Mouse (Mus musculus): ENCODE measurements around the gene Sema5b.

Gene Sema5b

DNA sequence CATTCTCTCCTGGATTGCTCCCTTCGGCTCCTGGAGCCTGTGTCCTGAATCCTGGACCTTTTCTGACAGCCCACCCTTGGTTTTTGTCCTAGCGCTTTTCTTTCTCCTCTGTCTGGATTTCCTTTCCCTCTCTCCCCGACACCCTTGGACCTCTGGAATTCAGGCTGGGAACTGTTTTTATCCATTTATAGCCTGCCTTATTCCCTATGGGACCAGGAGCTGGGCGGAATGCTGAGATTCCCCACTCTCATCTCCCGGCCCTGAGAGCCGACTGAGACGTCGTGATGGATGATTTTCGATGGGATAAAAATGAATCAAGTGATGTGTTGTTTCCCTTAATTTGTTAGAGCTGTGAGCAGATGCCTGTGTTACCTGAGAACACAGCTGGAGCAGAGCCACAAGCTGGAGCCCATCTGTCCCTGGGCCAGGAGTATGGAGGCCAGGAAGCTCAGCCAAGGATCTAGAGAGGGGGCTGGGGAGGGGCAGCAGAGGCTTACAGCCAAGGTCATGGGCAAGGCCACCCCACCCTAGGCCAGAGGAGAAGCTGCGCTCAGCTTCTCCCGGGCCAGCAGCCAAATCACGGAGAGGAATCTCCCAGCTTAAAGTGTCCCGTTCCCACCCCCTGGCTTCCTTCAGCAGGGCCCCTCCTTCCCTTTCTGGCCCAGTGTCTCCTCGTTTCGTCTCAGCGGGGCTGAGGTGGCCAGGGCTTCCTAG lies 89.7 kb downstream of the Sema5b start:
- DNase-seq (ENCODE audit: low read depth in 2 of 2, low spot score in 2 of 2): no peak

DNA sequence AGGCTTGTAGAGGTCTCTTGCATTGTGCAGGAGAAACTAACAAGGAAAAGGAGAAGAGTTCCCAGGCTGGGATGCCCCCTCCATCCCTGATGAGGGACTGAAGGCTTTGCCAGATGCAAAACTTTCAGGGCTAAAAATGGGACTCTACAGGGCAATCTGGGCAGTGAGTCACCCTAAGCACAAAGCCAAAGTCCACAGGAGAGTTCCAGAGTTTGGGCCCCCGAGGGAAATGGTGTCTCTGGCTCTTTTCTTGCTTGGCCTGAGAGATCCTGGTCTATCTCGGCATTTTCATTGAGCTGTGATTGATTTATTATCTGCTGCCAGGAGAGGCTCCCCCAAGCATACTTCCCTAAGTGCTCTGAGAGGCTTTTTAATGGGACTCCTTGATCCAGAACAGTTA lies 92.1 kb downstream of the Sema5b start:
- no peak for DNase-seq (ENCODE audit: low read depth in 2 of 2, low spot score in 2 of 2)

DNA sequence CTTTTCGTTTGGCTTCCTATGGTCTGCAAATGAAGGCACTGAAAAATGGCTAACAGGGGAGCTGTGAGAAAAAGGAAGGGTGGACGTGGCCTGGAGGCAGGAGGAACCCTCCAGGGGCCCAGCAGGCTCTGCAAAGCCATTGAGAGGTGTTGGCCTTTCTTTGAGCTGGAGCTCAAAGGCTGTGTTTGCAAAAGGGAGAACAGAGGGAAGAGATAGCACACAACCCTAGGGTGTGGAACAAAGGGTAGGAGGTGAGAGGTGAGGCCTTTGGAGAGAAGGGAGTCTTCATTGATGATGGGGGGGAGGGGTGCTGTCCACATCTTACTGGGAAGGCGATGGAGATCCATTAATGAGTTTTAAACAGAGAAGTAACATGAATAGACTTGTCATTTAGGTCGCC lies 94.0 kb downstream of the Sema5b start:
- no peak for DNase-seq (ENCODE audit: low read depth in 2 of 2, low spot score in 2 of 2)

DNA sequence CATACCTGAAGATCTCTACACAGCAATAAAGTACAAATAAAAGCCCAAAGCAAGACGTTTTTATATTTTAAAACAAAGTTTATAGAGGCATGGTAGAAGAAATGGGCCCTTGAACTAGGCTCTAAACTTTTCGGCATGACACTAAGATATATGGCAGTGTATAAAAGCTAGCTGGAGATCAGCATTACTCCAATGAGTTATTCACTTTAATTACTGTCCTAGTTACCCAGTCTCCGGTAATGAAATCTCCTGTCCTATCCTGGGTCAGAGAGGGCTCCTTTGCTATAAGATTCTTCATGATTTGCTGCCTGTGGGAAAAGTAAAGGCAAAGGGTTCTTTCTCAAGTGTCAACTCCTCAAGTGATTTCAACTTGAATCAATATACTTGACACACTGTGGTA lies 98.6 kb downstream of the Sema5b start:
- no peak for DNase-seq (ENCODE audit: low read depth in 2 of 2, low spot score in 2 of 2)

DNA sequence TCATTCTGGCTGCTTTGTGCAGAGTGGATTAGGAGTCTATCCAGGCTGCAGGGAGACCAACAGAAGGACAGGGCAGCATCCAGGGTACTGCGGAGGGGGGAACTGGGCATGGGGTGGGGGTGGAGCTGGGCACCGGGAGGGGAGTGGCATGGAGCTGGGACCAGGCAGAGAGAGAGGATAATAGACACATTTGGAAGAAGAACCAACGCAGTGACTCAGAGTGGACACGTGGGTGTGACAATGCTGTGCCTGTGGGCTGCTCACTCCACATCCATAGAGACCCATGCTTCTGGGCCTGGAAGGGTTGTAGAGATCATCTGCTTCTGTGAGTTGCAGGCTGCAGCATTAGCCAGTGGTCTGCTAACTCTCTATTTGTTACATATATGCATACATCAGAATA lies 107.9 kb downstream of the Sema5b start:
- no peak for DNase-seq (ENCODE audit: low read depth in 2 of 2, low spot score in 2 of 2)

DNA sequence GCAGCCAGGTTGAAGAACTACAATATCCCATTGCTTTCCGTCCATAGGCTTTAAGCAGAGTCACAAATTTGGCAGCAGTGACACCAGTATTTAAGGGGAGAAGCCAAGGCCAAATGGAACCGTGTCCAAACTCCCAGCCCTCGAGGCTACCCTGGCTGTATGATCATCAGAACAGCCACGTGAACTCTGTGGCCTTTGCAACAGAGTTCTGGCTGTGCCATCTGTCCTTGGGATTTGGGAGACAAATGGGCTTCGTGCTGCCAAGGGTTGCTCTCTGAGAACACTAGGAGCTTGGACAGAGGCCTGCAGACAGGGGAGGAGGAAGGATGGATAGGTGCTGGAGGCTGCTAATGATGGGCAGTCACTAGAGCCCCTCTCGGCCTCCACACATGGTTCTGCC lies 111.3 kb downstream of the Sema5b start:
- DNase-seq (ENCODE audit: low read depth in 2 of 2, low spot score in 2 of 2): no peak

DNA sequence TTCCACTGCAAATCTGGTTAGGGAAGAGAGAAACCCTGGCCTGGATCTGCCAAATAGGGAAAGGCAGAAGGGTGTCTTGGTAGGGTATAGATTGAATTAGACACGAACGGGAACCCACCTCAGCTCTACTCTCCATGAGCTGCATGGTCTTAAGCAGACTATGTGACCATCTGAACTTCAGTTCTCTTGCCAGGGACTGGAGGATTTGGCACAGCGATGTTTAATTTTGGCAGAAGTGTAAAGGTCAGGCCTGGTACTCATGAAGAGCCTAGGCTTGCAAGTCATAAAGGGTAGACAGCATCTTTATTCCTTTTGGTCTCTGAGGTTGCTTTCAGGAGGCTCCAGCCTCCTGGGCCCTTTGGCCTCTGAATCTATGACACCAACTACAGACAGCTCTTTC lies 111.8 kb downstream of the Sema5b start:
- no peak for DNase-seq (ENCODE audit: low read depth in 2 of 2, low spot score in 2 of 2)

DNA sequence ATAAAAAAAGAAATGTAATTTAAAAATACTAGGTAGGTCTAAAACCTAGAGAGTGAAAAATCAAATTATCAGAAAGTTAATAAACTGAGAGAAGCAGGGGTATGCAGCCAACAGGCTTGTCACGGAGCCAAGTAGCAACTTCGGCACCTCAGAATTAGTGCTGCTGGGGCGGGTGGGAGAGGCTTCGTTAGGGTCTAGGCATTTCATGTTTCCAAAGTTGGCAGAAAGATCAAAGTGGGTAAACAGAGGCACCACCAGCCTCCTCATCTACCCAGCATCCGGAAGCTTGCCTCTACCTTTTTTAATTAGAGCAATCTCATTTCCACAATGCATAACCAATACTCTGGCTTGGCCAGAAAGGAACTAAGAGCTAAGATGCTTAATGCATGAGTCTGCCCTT lies 113.0 kb downstream of the Sema5b start:
- no peak for DNase-seq (ENCODE audit: low read depth in 2 of 2, low spot score in 2 of 2)

DNA sequence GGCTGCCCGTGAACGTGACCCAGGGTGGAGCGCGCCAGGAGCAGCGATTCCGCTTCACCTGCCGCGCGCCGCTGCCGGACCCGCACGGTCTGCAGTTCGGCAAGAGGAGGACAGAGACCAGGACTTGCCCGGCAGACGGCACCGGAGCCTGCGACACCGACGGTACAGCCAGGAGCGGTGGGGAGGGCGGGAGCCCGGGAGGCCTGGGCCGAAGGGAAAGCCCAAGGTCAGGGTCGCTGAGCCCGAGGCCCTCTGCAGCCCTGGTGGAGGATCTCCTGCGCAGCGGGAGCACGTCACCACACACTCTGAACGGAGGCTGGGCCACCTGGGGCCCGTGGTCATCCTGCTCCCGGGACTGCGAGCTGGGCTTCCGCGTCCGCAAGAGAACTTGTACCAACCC lies 119.3 kb downstream of the Sema5b start:
- no peak for DNase-seq (ENCODE audit: low read depth in 2 of 2, low spot score in 2 of 2)

DNA sequence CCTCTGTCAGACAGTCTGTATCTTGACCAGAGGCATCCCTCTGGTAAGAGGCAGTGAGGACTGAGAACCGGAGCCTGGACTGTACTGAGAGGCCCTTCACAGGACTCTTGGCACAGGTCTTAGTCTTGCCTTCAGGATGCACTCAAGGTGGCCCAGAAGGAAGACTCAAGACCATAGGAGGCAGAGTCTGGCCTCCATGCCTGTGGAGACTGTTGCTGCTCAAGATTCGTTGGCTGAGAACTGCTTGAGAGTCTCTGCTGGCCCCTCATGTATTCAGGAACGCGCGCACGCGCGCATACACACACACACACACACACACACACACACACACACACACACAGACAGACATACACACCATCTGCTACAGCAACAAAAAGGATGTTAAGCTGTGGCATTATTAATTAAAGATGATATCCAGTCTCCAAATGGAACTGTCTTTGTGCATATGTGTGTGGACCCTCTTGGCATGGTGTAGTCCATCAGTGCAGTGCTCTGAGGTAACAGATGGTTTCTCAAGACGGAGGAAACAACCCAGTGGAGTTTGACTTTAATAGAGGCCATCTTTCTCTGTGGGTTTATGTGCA lies 123.0 kb downstream of the Sema5b start:
- no peak for DNase-seq (ENCODE audit: low read depth in 2 of 2, low spot score in 2 of 2)

DNA sequence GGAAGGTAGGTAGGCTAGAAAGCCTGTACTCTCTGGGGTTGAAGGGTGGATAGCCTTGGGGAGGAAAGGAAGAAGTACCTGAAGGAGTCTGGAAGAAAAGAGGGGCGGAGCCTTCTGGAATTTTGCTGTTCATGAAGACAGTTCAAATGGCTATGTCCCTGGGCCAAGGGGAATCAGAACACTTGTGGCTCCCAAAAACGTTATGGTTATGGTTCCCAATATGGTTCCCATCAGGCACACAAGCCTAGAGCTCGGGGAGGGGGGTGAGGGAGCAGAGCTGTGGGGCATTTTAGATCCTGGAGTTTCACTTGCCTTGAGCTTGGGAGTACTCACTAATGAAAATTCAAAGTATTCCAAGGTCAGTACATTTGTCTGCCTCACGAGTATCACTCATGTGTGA lies 123.9 kb downstream of the Sema5b start:
- no peak for DNase-seq (ENCODE audit: low read depth in 2 of 2, low spot score in 2 of 2)

DNA sequence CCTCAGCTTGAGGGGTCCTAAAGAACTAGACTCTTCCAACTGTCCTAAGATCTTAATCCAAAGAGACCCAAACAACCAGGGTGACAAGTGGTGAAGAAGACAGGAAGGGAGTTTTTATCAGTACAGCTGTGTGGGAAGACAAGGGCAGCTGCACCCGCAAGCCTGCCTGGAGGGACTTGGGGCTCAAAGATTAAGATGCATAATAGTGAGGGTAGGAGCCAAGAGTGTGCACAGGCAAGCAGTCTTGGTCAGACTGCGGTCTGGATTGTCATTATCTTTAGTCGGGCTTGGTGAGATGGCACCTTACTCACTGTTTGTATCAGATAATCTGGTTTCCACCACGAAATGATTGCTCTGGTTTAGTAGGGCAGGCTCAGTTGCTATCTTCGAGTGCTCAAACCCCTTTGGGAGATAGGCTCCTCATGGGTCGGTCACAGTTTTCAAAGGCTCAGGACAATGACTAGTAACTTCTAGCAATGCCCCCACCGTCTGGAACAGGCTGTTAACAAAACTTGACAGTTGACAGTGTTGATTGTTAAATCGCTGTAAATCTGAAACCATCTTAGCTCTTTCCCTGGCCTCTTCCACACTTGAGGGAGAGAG lies 136.7 kb downstream of the Sema5b start:
- DNase-seq (ENCODE audit: low read depth in 2 of 2, low spot score in 2 of 2): no peak

DNA sequence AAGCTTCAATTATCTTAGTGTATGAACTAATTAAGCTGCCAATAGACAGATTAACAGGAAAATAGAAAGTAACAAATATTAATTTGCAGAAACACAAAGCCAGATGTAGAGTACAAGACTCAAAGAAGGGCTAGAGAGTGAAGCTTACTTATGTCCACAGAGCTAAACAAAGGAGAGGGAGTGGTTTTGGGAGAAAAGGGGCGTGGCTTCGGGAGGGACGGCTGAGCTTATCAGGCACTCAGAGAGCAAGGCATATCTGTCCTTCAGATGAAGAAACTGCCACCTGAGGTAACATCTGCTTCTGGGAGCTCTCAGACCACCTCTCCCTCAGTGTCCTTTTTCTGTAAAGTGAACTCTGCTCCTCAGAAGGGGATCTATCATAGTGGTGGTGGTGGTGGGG lies 137.5 kb downstream of the Sema5b start:
- no peak for DNase-seq (ENCODE audit: low read depth in 2 of 2, low spot score in 2 of 2)

DNA sequence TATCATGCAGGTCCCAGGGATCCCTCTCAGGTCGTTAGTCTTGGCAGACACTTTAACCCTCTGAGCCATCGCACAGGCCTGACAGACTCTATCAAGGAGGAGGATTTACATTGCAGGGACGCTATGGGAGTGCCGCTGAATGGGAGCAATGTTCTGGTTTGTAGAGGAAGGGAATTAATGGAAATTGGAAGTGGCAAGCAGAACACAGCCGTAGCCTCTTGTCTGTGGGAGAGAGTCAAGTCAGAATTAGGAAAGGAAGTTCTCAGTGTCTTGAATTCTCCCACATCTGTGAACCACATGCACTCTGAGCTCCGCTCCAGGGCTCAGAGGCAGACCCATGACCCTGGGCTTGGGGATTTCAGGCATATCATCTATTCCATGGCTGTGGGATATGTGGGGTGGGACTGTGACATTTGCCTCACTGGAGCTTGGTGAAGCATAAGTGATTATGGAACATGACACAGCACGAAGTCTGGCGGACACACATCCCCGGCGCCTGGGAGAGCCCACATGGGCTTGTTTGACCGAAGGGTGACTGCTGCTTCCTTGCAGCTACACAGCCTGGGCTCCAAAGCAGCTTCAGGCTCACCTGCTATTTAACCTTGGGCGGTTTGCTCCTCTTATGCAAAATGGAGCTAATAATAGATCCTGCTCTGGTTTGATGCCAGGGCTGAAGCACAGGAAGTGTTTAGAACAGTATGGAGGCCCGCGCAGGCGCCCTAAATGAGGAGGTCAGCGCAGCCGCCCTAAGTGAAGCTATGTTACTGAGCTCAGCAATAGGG lies 140.6 kb downstream of the Sema5b start:
- no peak for DNase-seq (ENCODE audit: low read depth in 2 of 2, low spot score in 2 of 2)

DNA sequence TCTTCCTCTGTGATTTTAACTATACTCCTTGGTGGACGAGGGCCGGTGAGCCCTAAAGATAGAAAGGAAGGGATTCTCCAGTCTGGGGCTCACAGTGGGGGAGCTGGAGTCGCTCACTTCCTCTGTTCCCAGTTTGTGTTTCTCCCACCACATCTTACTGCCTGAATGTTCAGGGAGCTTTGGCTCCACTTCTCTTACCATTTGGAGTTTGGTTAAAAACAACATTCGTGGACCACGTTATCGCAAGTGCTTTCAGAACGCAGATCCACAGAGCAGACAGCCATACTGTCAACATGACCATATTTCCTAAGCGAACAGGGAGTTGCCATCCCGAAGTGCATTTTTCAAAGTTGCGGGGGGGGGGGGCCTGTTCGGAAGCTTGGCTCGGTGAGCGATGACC lies 144.1 kb downstream of the Sema5b start:
- no peak for DNase-seq (ENCODE audit: low read depth in 2 of 2, low spot score in 2 of 2)

DNA sequence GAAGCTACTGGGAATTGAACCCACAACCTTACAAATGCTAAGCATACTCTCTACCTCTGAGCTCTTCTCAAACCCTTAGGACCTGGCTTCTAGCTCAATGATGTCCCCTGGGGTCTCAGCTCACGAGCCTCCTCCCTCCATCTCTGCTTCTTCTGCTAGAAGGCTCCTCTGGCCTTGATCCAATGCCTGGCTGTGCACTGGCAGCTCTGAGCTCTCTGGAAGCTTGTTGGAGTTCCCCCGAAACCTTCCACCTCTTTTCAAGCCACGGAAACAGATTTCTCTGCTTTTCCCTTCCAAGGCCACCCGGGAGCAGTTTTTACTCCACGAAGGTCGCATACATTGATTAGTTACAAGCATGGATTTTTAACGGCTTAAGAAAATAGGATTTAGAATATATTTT lies 145.5 kb downstream of the Sema5b start:
- DNase-seq (ENCODE audit: low read depth in 2 of 2, low spot score in 2 of 2): no peak

DNA sequence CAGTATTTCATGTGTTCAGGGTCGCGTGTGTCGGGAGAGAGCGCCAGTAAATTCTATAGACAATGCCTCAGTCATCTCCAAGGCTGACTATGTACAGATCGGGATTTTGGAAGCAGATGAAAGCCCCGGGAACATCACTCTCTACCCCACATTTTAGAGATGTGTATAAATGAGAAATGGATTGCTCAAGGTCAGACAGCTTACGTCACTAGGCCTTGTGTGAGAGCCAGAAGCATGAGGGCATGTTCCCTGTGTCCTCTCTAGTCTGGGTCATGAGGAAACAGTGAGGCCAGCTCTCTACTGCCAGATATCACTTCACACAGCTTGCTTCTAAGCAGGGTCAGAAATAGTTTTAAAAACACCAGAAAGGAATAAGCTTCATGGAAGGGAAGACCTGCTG lies 150.7 kb downstream of the Sema5b start:
- no peak for DNase-seq (ENCODE audit: low read depth in 2 of 2, low spot score in 2 of 2)

DNA sequence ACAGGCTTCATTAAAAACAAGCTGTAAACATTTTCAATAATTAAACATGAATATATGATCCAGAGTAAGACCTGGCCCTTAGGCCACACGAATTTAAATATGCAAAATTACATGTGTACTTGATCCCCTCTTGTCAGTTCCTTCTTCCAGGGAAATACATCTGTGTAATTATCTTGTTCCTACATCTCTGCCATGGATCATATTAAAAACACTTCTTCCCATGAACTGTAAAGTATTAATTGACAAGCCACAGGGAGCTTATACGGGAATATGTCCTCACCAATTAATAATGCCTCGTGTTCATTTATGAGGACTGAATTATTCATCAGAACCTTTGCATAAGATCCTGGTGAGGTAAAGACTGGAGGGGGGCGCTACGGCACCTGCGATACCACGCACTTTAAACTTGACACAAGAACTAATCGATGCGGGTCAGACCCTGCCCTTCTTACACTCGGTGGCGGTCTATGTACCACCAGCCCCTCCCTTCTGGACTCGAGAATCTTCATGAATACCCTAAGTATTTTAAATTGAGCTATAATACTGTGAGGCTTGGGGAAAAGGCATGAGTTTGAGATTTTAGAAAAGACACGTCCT lies 153.4 kb downstream of the Sema5b start:
- DNase-seq (ENCODE audit: low read depth in 2 of 2, low spot score in 2 of 2): no peak

DNA sequence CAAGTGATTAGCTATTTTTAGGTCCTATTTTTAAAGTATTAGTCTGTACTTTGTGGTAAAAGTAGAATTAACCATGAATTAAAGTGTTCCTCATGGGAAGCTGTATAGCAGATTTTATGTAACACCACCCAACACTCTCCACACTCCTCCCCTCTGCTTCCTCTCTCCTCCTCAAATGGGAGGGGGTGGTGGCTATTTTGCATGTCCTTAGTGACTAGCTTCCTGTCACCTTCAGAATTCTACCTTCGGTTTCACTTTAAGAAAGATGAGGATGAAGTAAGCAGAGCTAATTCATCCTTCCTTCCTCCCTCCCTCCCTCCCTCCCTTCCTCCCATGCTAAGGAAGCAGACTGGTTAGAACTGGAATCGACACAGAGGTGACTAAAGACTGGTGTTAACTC lies 155.2 kb downstream of the Sema5b start:
- no peak for DNase-seq (ENCODE audit: low read depth in 2 of 2, low spot score in 2 of 2)

DNA sequence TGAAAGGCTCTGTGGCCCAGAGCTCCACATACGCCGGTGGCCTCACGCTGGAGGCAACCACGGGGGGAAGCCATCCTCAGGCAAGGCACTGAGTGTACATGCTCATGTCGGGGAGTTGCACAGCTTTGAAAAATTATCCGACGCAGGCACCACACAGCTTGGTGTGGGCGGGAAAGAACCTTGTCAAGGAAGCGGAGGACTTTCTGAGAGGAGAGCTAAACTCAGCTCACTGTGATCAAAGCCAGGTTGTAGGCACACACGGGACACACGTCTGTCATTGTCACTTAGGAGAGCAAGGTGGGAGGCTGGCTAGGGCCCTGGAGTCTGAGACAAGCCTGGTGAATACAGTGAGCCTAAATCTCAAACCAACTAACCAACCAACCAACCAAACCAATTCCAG lies 160.9 kb downstream of the Sema5b start:
- no peak for DNase-seq (ENCODE audit: low read depth in 2 of 2, low spot score in 2 of 2)

DNA sequence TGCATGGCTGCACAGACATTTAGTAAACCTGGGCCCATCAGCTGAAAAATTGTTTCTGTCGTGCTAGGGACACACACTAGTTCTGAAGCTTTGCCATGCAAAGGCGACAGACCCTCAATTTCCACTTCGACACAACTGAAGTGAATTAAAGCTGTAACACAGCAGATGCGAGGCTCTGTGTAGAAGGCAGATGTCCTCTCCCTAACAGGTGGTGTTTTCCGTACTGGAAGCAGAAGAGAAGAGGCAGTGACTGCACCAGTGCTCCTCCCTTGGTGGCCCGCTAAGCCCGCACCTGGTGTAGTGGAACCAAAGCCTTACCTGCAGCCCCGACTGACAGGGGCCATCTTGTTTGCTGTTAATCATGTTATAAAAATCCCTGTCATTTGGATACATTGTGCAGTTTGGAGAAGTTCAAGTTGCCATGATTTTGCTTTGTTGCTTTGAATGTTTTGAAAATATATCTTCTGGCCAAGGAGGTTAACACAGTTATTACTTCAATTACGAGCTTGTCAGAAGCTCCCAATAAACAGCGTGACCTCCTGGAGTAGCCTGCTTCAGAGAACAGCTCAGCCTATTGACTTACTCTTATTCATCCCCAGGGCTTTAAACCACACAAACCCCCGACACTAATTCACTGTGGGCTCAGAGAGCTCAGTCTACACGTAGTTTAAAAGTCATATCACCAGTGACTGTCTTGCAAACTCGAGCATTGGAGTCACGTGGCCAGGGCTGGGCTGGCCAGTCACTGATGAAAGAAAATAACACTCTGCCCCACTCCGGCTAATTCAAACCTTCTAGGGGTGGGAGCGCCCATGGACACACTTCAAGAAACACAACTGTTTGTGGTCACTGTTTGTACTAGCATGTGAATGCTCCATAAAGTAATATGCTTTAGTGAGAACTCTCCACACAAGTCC lies 163.1 kb downstream of the Sema5b start:
- no peak for DNase-seq (ENCODE audit: low read depth in 2 of 2, low spot score in 2 of 2)

Data from CD8-positive naive resting alpha-beta T cell, adult 2 months (primary cell).